Mouse (Mus musculus): ENCODE measurements around the gene Reep3.
A peak's percentile ranks its signal among the peaks of the same experiment; 100 is the strongest.

Gene Reep3

DNA sequence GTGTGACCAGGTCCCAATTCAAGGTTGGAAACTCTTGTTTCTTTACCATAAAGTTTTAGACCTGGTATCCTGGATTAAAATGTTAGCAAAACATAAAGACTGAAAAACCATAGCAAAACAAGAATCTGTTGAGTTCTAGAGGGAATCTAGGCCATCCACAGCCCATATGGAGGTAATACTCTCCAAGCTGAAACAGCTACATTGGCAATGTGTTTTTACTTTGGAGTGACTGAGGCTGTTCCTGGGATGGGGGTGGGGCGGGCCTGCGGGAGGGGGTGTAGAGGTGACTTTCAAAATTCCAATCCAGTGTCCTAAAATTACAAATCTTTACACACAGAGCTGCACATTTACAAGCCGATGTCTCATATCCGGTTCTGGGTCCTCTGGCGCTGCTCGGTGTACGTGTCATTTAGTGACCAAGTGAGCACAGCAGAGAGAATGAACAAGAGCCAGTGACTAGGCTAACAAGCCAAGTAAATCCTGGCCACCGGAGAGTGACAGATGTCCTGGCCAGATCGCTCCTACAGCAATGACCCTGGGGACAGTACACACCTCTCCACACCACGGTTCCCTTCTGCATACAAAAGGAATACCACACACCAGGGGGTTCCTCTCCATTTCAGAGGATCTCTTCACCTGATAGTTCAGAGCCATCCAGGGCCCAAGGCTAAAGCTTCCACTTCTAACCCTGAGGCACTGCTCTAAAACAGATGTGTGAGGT is 13.1 kb downstream of the Reep3 start:
- DNase-seq (ENCODE audit: low spot score in 2 of 2) = no peak

GRCm38 (mm10) chr10:67082531-67082930 is 14.2 kb downstream of the Reep3 start:
- no peak for DNase-seq (ENCODE audit: low spot score in 2 of 2)

GRCm38 (mm10) chr10:67081206-67082007 is 15.3 kb downstream of the Reep3 start:
- DNase-seq (ENCODE audit: low spot score in 2 of 2) = no peak

GRCm38 (mm10) chr10:67079030-67079429 is 17.7 kb downstream of the Reep3 start:
- no peak for DNase-seq (ENCODE audit: low spot score in 2 of 2)

- no peak for DNase-seq (ENCODE audit: low spot score in 2 of 2)
These were observed 20.5 kb downstream of the Reep3 start for GRCm38 (mm10) chr10:67075931-67076878.

DNA sequence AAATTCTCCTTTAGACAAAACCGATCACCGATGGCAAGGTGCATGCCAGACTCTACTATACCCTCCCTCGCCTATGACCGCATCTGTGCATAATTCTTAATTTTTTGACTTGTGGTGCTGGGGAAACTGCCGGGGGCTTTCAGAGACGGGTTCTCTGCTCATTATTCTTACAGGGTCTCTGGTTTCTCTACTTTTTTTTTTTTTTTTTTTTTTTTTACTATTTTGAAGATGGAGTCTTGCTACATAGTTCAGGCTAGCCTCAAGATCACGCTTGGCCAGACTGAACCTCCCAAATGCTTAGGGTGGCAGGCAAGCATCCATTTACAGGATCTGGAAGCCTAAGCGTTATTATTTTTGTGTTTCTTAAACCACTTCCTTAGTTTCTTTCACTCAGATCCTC is 23.2 kb downstream of the Reep3 start:
- DNase-seq (ENCODE audit: low spot score in 2 of 2) = no peak

DNA sequence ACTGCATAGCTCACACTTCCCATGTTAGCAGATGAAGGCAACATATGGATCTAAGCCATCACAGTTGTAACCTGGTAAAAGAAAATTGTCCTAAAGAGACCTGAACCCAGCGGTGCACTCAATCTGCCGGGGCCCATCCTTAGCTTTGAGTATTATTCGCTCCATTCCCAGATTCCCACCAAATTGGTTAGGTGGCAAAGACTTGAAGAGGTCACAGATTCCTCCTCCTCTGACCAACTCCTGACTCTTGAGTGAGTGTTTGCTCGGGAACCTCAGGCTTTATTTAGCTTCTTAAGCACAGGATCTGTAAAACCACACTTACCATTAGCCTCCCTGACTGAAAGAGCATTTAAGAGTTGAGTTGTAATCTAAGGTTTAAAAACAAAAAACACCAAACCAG is 24.1 kb downstream of the Reep3 start:
- DNase-seq (ENCODE audit: low spot score in 2 of 2) = no peak

DNA sequence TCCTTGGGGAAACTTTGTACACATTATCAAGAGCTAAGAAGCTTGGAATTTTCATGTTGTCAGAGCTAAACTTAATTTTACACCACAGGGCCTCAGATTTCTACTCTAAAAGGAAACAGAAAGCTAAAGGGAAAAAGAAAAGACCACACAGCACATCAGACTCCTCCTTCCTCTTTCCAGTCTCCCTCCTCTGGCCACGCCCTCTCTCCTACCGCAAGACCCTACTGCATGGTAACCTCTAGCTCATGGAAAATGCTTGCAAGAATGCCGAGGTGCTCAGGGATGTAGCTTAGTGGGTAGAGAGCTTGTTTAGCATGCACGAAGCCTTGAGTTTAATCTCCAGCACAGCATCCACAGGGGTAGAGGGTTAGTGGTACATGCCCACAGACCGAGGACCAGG is 24.9 kb downstream of the Reep3 start:
- DNase-seq (ENCODE audit: low spot score in 2 of 2) = peak in 1 of 2 experiments; percentile 37

DNA sequence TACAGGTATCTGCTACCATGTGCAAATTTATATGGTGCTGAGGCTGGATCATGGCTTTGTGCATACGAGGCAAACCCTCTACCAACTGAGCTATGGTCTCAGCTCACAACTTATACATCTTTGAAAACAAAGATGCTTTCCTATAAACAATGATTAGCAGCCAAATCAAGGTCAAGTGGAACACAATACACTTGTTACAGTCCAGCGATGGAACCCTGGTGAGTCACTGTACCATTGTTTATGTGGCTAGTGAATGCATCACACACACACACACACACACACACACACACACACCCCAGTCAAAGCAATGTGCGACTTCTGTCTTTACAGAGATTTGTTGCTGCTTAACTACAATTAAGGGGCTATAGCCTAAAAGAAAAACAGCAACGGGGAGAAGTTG is 25.4 kb downstream of the Reep3 start:
- no peak for DNase-seq (ENCODE audit: low spot score in 2 of 2)

DNA sequence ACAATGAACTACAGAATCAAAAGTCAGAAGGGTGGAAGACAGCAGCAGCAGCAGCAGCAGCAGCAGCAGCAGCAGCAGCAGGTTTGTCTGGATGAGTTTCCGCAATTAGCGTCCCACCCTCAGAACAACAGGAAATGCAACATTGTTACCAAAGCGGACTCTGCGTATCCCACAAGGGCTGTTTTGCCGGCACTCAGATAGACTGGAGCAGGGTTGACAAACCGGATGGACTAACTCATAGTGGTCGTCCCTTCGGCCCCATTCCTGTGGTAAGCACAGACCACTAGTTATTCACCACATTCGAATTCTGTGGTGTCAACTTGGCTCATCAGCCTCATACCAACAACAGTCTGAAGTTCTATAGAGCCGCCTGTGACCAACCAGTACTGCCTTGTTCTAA is 27.7 kb downstream of the Reep3 start:
- DNase-seq (ENCODE audit: low spot score in 2 of 2) = no peak

GRCm38 (mm10) chr10:67066421-67066820 is 30.3 kb downstream of the Reep3 start:
- DNase-seq (ENCODE audit: low spot score in 2 of 2) = no peak

- no peak for DNase-seq (ENCODE audit: low spot score in 2 of 2)
These were observed 30.8 kb downstream of the Reep3 start for GRCm38 (mm10) chr10:67065927-67066326.

DNA sequence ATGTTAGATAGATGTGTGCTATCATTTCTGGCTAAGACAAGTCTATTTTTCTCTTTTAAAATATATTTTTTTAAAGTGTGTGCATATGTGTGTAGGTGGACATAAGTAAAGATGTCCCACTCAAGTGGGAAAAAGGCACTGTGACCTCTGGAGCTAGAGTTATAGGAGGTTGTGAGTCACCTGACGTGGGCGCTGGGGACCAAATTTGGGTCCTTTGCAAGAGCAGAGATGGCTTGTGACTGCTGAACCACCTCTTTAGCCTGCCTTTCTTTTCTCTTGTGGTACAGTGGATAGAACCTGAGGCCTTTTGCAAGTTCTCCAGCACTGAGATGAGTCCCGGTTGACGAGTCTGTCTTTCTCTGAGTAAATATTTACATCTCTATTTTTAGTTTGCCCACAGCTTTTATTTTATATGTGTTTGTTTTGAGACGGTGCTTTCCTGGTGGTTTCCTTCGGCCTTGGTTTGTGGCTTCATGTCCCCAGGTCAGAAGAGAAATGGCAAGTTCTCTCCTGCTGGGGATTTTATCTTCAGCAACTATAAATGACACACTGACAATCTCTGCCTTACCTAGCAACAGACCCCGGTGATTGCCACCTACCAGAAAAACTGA is 31.4 kb downstream of the Reep3 start:
- DNase-seq (ENCODE audit: low spot score in 2 of 2) = no peak

DNA sequence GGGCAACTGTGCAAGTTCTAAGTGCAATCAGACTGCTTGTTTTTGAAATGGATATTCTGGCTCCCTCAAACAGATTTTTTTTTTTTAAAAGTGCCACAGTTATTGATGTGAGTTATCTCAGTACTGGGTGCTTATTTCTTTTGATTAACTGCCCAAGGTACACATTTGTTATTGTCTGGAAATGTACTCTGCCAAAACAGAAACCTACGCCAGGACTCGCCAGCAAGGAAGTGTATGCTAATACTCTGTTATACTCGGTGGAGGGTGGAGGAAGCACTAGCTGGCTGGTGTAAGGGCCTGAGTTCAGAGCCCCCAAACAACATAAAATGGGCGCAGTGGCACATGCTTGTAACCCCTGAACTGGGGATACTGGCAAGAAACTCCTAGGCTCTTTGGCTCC is 34.9 kb downstream of the Reep3 start:
- no peak for DNase-seq (ENCODE audit: low spot score in 2 of 2)

DNA sequence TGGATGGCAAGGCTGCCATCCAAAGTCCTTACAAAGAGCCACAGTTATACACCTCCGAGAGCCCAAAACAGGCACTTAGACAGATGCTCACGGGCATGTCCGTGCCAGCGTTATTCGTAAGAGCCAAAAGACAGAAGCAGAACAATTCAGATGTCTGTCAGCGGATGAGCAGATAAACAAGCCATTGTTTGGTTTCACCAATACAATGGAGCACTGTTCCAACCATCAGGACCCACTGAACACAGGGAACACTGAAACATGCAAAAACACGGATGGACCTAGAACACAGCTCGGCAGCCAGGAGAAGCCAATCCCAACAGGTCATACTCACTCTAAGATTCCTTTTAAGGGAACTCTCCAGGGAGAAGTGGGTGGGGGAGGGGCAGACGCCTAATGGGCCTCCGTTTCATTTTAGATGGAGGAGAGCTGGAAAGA is 35.4 kb downstream of the Reep3 start:
- DNase-seq (ENCODE audit: low spot score in 2 of 2) = no peak

DNA sequence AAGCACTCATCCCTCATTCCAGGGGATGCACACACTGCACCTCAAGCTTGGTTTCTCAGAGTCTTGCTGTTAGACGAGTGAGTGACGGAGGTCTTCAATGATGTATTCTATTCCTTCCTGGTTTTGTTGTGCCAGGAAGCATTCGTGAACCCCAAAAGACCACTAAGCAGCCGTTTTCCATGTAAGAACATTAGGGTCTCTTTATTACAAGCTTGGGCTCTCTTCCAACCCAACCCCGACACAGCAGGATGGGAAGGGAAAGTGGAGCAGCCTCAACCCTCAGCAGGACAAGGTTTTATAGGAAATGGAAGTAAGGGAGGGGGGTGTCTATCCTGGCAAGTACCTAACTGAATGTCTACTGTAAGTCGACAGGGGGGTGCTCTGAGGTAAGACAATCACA is 38.0 kb downstream of the Reep3 start:
- no peak for DNase-seq (ENCODE audit: low spot score in 2 of 2)

- DNase-seq (ENCODE audit: low spot score in 2 of 2) = no peak
These were observed 38.4 kb downstream of the Reep3 start for GRCm38 (mm10) chr10:67058297-67058696.

DNA sequence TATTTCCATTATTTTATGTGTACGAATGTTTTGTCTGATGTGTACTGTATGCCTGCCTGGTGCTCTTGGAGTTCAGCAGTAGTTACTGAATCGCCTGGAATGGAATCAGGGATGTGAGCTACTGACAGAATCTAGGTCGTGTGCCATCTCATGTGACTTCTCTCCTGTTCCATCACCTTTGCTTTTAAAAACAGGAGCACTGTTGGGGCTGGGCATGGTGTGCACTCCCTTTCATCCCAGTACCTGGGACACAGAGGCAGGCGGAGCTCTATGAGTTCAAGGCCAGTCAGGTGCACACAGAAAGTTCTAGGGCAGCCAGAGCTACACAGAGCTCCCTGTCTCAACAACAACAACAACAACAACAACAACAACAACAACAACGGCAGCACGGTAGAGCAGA is 39.0 kb downstream of the Reep3 start:
- DNase-seq (ENCODE audit: low spot score in 2 of 2) = no peak

DNA sequence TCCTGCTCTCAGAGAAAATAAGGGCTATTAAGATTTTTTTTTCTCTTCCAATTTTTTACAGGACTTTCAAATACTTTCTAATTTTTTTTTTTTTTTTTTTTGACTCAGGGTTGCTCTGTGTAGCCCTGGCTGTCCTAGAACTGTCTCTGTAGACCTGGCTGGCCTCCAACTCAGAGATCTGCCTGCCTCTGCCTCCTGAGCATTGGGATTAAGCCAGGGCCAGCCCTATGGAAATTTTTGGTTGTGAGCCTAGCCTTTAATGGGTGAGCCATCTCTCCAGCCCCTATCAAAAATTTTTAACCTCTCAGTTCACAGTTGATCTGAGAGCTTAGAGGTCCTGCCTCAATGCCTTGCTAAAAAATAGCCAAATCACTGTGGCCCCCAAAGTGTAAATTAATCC is 39.5 kb downstream of the Reep3 start:
- DNase-seq (ENCODE audit: low spot score in 2 of 2) = no peak

DNA sequence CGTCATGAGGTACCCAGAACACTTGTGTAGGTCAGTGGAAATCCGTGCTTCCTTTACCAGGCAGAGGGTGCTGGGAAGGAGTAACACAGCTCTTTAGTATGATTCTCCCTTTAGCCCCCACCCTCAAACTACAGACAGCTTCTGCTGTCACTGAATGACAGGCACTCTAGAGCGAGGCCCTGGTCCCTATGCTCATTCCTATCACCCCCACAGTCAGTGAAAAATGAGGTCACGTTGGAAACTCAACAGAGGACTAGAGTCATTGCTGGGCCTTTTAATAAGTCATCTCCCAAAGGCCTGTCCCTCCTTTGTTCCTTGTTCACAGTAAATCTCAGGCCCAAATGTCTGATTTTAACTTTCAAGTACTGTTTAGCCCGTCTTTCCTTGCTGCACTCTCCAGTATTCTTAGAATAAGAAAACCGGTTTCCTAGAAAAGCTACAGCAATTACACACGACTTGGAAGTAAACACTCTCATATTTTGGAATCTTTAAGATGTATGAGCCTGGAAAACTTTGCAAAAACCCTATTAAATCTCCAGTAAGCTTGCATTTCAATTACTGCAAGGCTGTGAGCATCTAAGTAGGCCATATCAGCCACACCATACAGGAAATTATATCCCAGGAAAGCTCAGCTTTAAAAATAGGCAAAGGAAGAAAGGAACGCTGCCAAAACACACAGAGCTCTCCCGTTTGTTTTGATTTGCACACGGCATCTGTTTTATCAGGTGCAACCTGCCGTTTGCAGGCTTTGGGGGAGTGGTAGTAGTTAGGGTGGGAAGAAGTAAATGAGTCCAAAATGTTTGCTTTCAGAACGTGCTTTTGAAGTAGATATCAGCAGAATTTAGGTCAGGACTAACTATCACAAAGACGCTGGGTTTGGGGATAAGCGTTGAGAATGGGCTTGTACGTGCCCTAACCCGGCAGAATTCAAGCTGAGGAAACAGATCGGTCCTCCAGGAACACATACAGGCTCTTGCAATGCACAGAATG is 40.6 kb downstream of the Reep3 start:
- DNase-seq (ENCODE audit: low spot score in 2 of 2) = no peak
